Mouse (Mus musculus) neural tube, embryonic 11.5 days (tissue): ENCODE results near the gene 1700003F12Rik. TPM values are rescaled to one million over a fixed set of nuclear protein-coding genes. Genes with fewer than 3 reads are reported as not detected.
A peak's percentile ranks its signal among the peaks of the same experiment; 100 is the strongest.

Experiments used
- ATAC-seq: fragments of 200-750 bp; cut with Nextera tagmentation; 2 replicates; pipeline ENCODE4 v1.8.0; 2017; ENCODE audit warnings: moderate number of reproducible peaks, mild to moderate bottlenecking, moderate TSS enrichment, moderate library complexity; ENCODE audit not compliant: insufficient read depth, low FRiP score, low TSS enrichment
- DNase-seq: peaks from one replicate; pipeline ENCODE4 v3.0.0-alpha.2; 2015; ENCODE audit warnings: low spot score
- H3K27ac ChIP-seq: fragments of 300-500 bp; sonication (generic); 2 replicates; pipeline ENCODE4 v1.5.1; 2014; ENCODE audit warnings: low read depth, mild to moderate bottlenecking, low read length
- H3K27me3 ChIP-seq: fragments of 300-500 bp; sonication (generic); 2 replicates; pipeline ENCODE4 v1.6.1; 2014; ENCODE audit warnings: mild to moderate bottlenecking, low read length, mixed read lengths; ENCODE audit not compliant: control insufficient read depth, insufficient read depth
- H3K36me3 ChIP-seq: fragments of 300-500 bp; sonication (generic); 2 replicates; pipeline ENCODE4 v1.6.1; 2014; ENCODE audit warnings: mild to moderate bottlenecking, low read length, moderate library complexity, mixed read lengths; ENCODE audit not compliant: control insufficient read depth, insufficient read depth
- H3K4me1 ChIP-seq: fragments of 300-500 bp; sonication (generic); 2 replicates; pipeline ENCODE4 v1.6.1; 2014; ENCODE audit warnings: low read length, mixed read lengths; ENCODE audit not compliant: control insufficient read depth, insufficient read depth
- H3K4me2 ChIP-seq: fragments of 300-500 bp; sonication (generic); 2 replicates; pipeline ENCODE4 v1.6.1; 2014; ENCODE audit warnings: low read depth, mild to moderate bottlenecking, moderate library complexity
- H3K4me3 ChIP-seq: fragments of 300-500 bp; sonication (generic); 2 replicates; pipeline ENCODE4 v1.5.1; 2014; ENCODE audit warnings: low read depth, low read length
- H3K9ac ChIP-seq: fragments of 300-500 bp; sonication (generic); 2 replicates; pipeline ENCODE4 v1.6.1; 2014; ENCODE audit warnings: mild to moderate bottlenecking, low read length
- H3K9me3 ChIP-seq: fragments of 300-500 bp; sonication (generic); 2 replicates; pipeline ENCODE4 v1.6.1; 2016; ENCODE audit warnings: low read length; ENCODE audit not compliant: control insufficient read depth
- WGBS: fragments of 180-500 bp; shearing (Covaris S2); extraction: QIAGEN DNeasy Blood & Tissue Kit; methylation state at CpG from one replicate; pipeline ENCODE4 v1.1.7; 2014; 5-methylcytosine and 5-hydroxymethylcytosine counted together
- polyA plus RNA-seq: library from polyadenylated mRNA; unstranded; fragments of >200 nt; fragmentation: Nextera tagmentation; extraction: Ambion mirVana; gene quantifications from 2 replicates; pipeline ENCODE4 v1.2.1, GENCODE M21; 2014

1700003F12Rik gene
- polyA plus RNA-seq, 1 experiment from 2014 or later = 1.5 TPM

GRCm38 (mm10) chr2:154539720-154540119 is 7.2 kb upstream of the 1700003F12Rik start:
- WGBS = 79% methylated on average over 3 of the region's 3 CpGs
- no peak overlapping the region for H3K4me2 ChIP-seq
- ATAC-seq = no peak
- H3K4me3 ChIP-seq = no peak overlapping the region
- H3K27ac ChIP-seq = no peak overlapping the region
- no peaks in the 10 kb centered on the region for H3K4me1 ChIP-seq
- no peak overlapping the region for H3K9ac ChIP-seq
- DNase-seq = peak; percentile 58
- no peaks in the 10 kb centered on the region for H3K27me3 ChIP-seq
- no peaks in the 10 kb centered on the region for H3K9me3 ChIP-seq
- peaks cover 7% of the 10 kb centered on the region; the same call in 1 of the 2 replicates for H3K36me3 ChIP-seq

- H3K9me3 ChIP-seq = no peaks in the 10 kb centered on the region
- ATAC-seq = no peak
- no peak overlapping the region for H3K27ac ChIP-seq
- no peak for DNase-seq
- no peaks in the 10 kb centered on the region for H3K4me1 ChIP-seq
- H3K36me3 ChIP-seq = no peaks in the 10 kb centered on the region
- no peak overlapping the region for H3K4me2 ChIP-seq
- H3K4me3 ChIP-seq = no peak overlapping the region
- WGBS = 83% methylated on average over 2 of the region's 2 CpGs
- no peak overlapping the region for H3K9ac ChIP-seq
- no peaks in the 10 kb centered on the region for H3K27me3 ChIP-seq
Measured at GRCm38 (mm10) chr2:154541630-154542029, 5.3 kb upstream of the 1700003F12Rik start.

DNA sequence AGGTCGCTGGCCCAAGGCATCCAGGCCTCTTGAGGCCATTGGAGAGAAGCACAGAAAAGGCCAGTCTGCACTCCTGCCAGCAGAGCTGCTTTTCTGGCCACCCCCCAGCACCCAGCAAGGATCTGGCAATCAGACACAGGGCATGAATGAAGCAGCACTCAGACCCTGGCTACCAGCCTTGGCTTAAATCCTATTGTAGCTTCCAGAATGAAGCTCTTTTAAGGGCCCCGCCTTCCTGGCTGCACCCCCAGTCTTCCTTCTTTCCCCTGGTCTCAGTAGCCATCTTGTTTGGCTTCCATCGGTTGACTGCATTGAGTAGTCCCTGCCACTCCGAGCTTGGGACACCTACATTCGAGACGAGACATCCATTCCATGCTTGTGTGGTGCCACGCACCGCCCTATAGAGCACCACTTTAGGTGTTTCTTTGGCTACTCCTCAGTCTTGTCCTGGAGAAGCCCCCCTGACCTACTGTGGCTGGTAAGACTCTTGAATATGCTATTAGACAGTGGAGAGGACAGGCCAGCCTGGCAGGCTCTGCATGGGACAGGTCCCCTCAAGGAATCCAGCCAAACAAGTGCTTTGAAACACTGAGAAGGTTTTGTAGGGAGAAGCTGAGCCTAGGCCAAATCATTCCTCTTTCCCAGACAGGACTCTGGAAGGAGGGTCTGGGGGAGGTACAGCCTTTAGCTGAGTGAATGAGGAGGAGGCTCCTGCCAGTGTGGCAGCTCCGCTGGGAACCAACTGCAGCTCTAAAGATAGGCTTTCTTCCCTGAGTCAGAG is 3.1 kb upstream of the 1700003F12Rik start:
- Histone ChIP-seq H3K9ac (no peak overlapping the region), H3K9me3 (no peaks in the 10 kb centered on the region), H3K4me3 (no peak overlapping the region), H3K4me1 (no peaks in the 10 kb centered on the region), H3K4me2 (no peak overlapping the region), H3K27me3 (no peaks in the 10 kb centered on the region), H3K27ac (no peak overlapping the region), H3K36me3 (no peaks in the 10 kb centered on the region)
- DNase-seq (no peak), ATAC-seq (no peak)
- WGBS = 91% methylated on average over 9 of the region's 9 CpGs

- Histone ChIP-seq H3K4me1 (peaks cover 9% of the 10 kb centered on the region), H3K4me2 (no peak overlapping the region), H3K27me3 (peaks cover 13% of the 10 kb centered on the region; the same call in 1 of the 2 replicates), H3K27ac (no peak overlapping the region), H3K9ac (no peak overlapping the region), H3K4me3 (no peak overlapping the region), H3K36me3 (no peaks in the 10 kb centered on the region), H3K9me3 (no peaks in the 10 kb centered on the region)
- DNase-seq (no peak), ATAC-seq (0 out of 2 replicates have a peak, but pooled peaks have one; percentile 6)
- WGBS = 30% methylated on average over 3 of the region's 3 CpGs
Measured at GRCm38 (mm10) chr2:154548688-154549087, 1.8 kb downstream of the 1700003F12Rik start.

- Histone ChIP-seq H3K9me3 (no peaks in the 10 kb centered on the region), H3K4me1 (peaks cover 9% of the 10 kb centered on the region), H3K36me3 (no peaks in the 10 kb centered on the region), H3K4me2 (peak overlapping the region; percentile 71), H3K4me3 (peak overlapping the region; percentile 37), H3K27me3 (peaks cover 13% of the 10 kb centered on the region; the same call in 1 of the 2 replicates), H3K27ac (no peak overlapping the region), H3K9ac (peak overlapping the region; percentile 59)
- DNase-seq (peak; percentile 86), ATAC-seq (peak; percentile 61)
- WGBS = under 1% methylated on average over 48 of the region's 48 CpGs
Measured at GRCm38 (mm10) chr2:154549127-154549885, 2.4 kb downstream of the 1700003F12Rik start.

DNA sequence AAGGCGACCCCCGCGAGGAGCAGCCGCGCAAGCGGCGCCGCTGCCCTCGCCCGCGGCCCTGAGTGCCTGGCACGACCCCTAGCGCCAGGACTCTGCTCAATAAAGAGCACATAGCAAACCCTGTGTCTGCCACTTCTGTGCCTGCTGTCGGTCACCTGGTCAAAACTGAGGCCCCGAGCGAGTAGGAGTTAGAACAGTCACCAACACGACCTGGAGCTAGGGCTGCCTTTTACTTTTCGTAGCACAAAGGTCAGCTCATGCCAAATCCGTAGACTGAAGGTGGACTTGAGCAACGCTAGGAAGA is 3.0 kb downstream of the 1700003F12Rik start:
- peaks cover 9% of the 10 kb centered on the region for H3K4me1 ChIP-seq
- H3K4me3 ChIP-seq = peak overlapping the region; percentile 37; the same call in 1 of the 2 replicates
- no peak for DNase-seq
- no peak overlapping the region for H3K27ac ChIP-seq
- ATAC-seq = no peak
- 15% methylated on average over 20 of the region's 20 CpGs for WGBS
- no peaks in the 10 kb centered on the region for H3K36me3 ChIP-seq
- H3K27me3 ChIP-seq = peaks cover 13% of the 10 kb centered on the region; the same call in 1 of the 2 replicates
- no peaks in the 10 kb centered on the region for H3K9me3 ChIP-seq
- H3K4me2 ChIP-seq = peak overlapping the region; percentile 71
- peak overlapping the region; percentile 59; the same call in 1 of the 2 replicates for H3K9ac ChIP-seq

GRCm38 (mm10) chr2:154550937-154551336 is 4.1 kb downstream of the 1700003F12Rik start:
- no peaks in the 10 kb centered on the region for H3K9me3 ChIP-seq
- H3K27ac ChIP-seq = no peak overlapping the region
- H3K4me1 ChIP-seq = peaks cover 9% of the 10 kb centered on the region
- H3K9ac ChIP-seq = no peak overlapping the region
- DNase-seq = no peak
- H3K36me3 ChIP-seq = no peaks in the 10 kb centered on the region
- WGBS = 78% methylated on average over 2 of the region's 2 CpGs
- no peak overlapping the region for H3K4me3 ChIP-seq
- peaks cover 13% of the 10 kb centered on the region; the same call in 1 of the 2 replicates for H3K27me3 ChIP-seq
- H3K4me2 ChIP-seq = no peak overlapping the region
- no peak for ATAC-seq

GRCm38 (mm10) chr2:154551476-154551875 is 4.6 kb downstream of the 1700003F12Rik start, which contains the start of gene Actl10:
Gene Actl10, plus strand, starts transcription at chr2:154551776.
- no peak for DNase-seq
- Histone ChIP-seq H3K27ac (no peak within 1 kb of the TSS), H3K27me3 (peaks cover 13% of the 10 kb centered on the region; the same call in 1 of the 2 replicates), H3K4me3 (0 out of 2 replicates have a peak within 1 kb of the TSS, but pooled peaks have one; percentile 6), H3K9me3 (no peaks in the 10 kb centered on the region), H3K9ac (no peak within 1 kb of the TSS; the same call in 1 of the 2 replicates), H3K4me1 (peaks cover 9% of the 10 kb centered on the region), H3K4me2 (peak within 1 kb of the TSS; percentile 14; the same call in 1 of the 2 replicates), H3K36me3 (no peaks in the 10 kb centered on the region)
- no peak for ATAC-seq
- WGBS = 83% methylated on average over 4 of the region's 4 CpGs
